Mouse (Mus musculus) thymus, adult 2 months (tissue): ENCODE data around the gene Galns.

Experiments
- CTCF ChIP-seq: fragments of 200-500 bp; IDR thresholded peaks from 2 replicates; pipeline ENCODE4 v1.5.1; 2012; ENCODE audit warnings: mild to moderate bottlenecking, control low read depth, low read length, moderate library complexity, borderline replicate concordance; ENCODE audit not compliant: control insufficient read depth, poor library complexity, insufficient read depth; ENCODE audit errors: extremely low read depth
- POLR2A ChIP-seq: fragments of 200-500 bp; IDR thresholded peaks from 2 replicates; pipeline ENCODE4 v1.6.1; 2012; ENCODE audit warnings: mild to moderate bottlenecking, low read length, control low read depth, moderate library complexity; ENCODE audit not compliant: control insufficient read depth, poor library complexity, insufficient read depth; ENCODE audit errors: extremely low read depth

DNA sequence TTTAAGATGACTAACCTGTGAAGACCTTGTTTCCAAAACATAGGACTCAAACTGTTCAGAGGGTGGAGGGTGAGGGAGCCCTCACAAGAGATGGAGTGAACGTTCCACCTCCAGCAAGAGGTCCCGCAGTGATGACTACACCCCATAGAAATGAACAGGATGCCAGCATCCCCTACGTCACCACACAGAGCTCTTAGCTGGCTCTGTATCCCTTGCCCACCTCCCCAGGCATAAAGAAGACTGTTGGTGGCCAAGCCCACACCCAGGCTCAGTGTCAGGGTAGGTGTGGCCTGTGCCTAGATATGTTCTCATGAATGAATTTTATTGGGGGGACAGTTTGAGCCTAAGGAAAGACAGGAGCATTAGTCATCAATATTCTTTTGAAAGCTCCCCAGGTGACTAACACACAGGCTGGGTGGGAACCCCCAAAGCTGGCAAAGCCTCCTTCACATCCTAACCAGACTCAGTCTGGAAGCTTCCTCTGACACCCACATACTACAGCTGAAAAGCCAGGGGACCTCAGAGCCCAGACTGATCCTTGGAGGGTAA is 62.3 kb downstream of the Galns start:
- TF ChIP-seq CTCF (no peak), POLR2A (no peak)
